Mouse (Mus musculus): ENCODE data around the gene Col6a4.

The Col6a4 gene

DNA sequence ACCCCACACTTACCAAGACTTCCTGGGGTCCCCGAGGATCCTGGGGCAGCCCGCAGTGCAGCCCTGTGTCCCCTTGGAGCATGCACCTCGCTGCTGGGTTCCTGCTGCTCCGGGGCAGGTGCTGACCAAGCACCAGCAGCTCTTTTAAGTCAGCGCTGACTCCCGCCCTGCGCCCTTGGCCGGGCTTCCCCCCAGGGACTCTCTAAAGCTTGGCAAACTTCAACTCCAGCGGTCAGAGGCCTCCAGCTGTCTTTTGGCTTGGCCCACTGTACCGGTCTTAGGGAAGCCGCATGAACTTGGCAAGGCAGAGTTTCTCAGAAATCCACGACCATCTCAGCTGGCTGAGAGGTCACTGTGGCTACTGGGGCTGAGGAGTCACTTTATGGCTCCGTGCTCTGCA, 136.1 kb downstream of the Col6a4 start, which contains the start of gene Col6a5:
Gene Col6a5 (minus strand): TSS at position 111 of the 400 bp plus-strand sequence.
- no peak for DNase-seq (ENCODE audit: low spot score in 2 of 2)

DNA sequence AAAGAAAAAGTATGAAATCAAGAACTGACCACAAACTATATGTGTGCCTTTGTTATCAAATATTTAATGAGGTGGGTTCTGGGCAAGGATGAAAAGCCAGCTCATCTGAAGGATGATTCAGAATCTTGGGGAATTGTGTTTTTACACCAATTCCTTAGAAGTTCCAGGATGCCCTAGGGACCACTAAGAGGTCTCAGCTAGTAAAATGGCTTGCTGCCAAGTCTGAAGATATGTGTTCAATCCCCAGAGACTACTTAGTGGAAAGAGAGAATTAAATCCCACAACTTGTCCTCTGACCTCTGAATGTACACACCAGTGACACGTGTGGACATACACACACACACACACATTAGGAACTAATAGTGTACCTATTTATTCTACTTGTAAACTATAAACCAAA, 137.5 kb downstream of the Col6a4 start:
- no peak for DNase-seq (ENCODE audit: low spot score in 2 of 2)

DNA sequence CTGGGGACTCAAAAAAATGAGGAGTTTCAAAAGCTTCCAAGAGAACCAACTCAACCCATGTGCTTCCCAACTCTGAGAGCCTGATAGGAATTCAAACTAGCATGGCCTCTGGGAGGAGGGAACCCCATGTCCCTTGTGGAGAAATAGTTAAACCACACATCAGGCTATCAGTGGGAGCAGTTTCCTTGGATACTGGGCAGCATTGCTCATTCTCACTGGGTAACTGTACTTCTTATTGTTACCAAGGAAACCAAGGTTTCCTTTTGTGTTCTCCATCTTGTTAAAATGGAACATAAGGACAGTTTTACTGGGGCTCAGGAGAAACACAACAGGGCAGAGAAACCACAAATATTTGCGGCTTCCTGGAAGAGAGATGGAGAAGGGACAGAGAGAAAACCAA, 146.8 kb downstream of the Col6a4 start:
- DNase-seq (ENCODE audit: low spot score in 2 of 2), result no peak

DNA sequence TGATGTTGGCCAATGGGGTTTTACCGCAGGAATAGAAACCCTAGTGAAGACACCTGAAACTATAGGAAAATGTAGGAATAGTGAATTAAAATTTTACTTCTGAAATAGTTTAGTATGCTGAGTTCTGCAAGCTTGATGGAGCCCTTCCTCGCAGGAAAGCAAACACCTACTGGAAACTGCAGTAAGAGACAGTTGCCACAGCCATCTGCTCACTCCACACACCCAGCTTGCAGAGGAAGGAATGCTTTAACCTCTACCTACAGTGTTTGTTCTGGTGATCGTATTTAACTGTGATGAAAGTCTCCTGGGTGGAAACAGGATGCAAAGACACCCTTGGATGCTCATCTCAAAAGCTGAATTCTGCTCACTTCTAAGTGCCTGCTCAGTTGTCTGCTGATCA, 149.0 kb downstream of the Col6a4 start:
- peak; percentile 22 to 23 for DNase-seq (ENCODE audit: low spot score in 2 of 2)
